Mouse (Mus musculus): ENCODE measurements around the gene Vmn2r46.
"Not testable (repeated sequence)": the region's sequence is repeated elsewhere in the genome, so short reads cannot be mapped to it uniquely, and the experiment has no call there.

Gene Vmn2r46

GRCm38 (mm10) chr7:9770471-9770870 is at the start of gene Vmn2r46:
TSS of gene Vmn2r46 (minus strand) at chr7:9770571.
- in situ Hi-C loops (cut with MboI, MseI), result not testable (repeated sequence)

Data from T-helper 1 cell (primary cell).